Mouse (Mus musculus) naive thymus-derived CD4-positive, alpha-beta T cell, adult 5 months (primary cell): Measurements from ENCODE around the gene Itpr1. TPM values are rescaled to one million over a fixed set of nuclear protein-coding genes. Genes with fewer than 3 reads are reported as not detected.

Experiments
- polyA plus RNA-seq: library from polyadenylated mRNA; unstranded; fragments of 100-300 nt; shearing (Covaris generic); gene quantifications from one replicate; pipeline ENCODE4 v1.2.1, GENCODE M21; 2017

Gene Itpr1
- 25.6 TPM for polyA plus RNA-seq

GRCm38 (mm10) chr6:108212881-108213295, at the start of gene Itpr1:
TSS of gene Itpr1 (plus strand) at chr6:108213096.

DNA sequence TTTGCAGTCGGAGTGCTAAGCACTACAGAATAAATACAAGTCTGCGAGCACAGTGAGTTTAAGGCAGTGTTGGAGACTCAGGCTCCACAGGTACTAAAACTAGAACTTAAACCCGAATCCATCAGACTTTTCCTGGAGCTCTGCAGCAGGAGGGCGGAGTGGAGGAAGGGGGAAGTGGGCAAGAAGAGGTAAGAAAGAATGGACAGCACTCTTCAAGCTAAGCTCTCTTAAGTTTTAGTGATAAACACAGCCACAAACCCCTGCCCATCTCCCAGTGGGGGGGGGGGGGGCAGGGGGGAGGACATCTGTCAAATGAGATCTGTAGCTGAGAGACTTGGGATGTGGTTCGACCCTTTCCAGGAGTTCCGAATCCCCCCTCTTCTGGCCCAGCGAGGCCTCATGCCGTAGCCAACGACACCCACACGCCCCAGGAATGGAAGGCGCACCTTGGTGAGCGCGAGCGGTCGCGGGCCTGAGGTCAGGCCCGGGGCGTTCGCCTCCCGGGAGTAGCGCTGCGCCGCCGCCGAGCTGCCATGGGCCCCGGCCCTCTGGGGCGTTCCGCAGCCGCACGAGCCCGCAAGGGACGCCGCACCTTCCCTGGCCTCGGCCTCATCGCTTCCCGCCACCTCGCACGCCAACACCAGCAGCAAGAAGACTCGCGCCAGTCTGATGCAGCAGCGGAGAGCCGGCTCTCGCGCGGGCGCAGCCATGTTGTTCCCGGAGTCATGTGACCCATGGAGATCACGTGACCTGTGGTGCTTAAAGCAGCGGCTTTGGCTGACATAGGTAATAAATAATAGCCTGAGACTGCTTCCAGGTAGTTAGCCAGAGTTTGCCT, 27.8 kb upstream of the Itpr1 start, which contains the start of gene Sumf1:
Gene Sumf1 (minus strand): TSS at position 736 of the 838 bp plus-strand sequence.

Other genes starting within 250 kb of the Itpr1 start
- 5.0 TPM for gene Setmar, start 148.1 kb upstream of the Itpr1 start, polyA plus RNA-seq
- gene Sumf1, start 27.5 kb upstream of the Itpr1 start, polyA plus RNA-seq, result 16.4 TPM